In the genomic region with DNA sequence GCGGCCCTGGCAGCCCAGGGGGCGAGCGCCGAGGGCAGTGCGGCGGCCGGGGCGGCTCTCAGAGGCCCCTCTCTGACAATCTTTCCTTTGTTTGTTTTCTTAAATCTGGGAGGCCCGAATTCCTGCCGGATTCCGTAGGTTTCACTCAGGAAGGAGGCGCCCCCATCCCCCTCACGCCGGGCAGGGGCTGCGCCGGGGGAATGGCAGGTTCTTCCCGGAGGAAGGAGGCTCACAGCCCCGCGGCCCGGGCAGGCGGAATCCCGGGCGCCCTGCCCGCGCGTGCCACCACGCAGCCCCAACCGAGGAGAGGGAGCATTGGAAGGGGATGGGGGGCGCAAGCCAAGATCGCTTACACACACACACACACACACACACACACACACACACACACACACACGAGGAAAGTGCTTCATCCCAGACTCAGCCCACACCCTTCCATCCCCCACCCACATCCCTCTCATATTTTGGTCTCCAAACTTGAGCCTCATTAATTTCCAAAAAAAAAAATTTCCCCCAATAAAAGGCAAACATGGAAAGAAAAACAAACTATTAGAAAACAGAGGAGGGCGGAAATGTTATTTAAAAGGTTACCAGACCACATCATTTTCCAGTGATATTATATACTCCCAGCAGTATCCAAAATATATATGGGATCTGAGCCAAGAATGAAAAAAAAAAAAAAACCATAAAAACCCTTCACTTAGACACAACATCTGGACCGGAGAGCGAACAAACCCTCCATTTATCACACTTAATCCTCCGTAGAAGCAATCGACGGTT, we compare ENCODE assay signal across 9 mouse cellular contexts. TPM values are rescaled to one million over a fixed set of nuclear protein-coding genes. Genes with fewer than 3 reads are reported as not detected.
DNase-seq lines count a peak whose midpoint lies in the region; ATAC-seq and TF ChIP-seq lines count a peak whose summit lies in the region.
"Had no signal": no experiment of that assay in that cellular context is flagged by ENCODE, and none has a peak within 500 bp of the region (broad histone marks: within the 10 kb centered on the region; RNA-seq: fewer than 3 reads in every experiment).

No protein-coding gene starts in this region.

- H3K27ac ChIP-seq in layer of hippocampus, adult 2 months: no peak overlapping the region
- peak overlapping the region; percentile 91 for H3K27ac ChIP-seq in embryonic facial prominence, embryonic 13.5 days
- peak overlapping the region; percentile 91 for H3K27ac ChIP-seq in heart, embryonic 16.5 days (ENCODE audit: low read length)
- peak overlapping the region; percentile 92 for H3K27ac ChIP-seq in limb, embryonic 14.5 days (replicated peaks; ENCODE audit: low read depth, low read length)
- no peak overlapping the region for H3K27ac ChIP-seq in olfactory bulb, adult 2 months (ENCODE audit: insufficient read depth, low read depth, low read length)

- no peaks in the 10 kb centered on the region for H3K36me3 ChIP-seq in embryonic facial prominence, embryonic 13.5 days
- no peaks in the 10 kb centered on the region for H3K36me3 ChIP-seq in heart, embryonic 16.5 days (ENCODE audit: control insufficient read depth, insufficient read depth)
- no peaks in the 10 kb centered on the region for H3K36me3 ChIP-seq in limb, embryonic 14.5 days (ENCODE audit: control insufficient read depth, insufficient read depth, low read length)
- H3K36me3 ChIP-seq: G1E had no signal

- peak overlapping the region; percentile 68 for H3K4me2 ChIP-seq in embryonic facial prominence, embryonic 13.5 days
- peak overlapping the region; percentile 86 for H3K4me2 ChIP-seq in heart, embryonic 16.5 days (ENCODE audit: low read depth, low read length)
- H3K4me2 ChIP-seq in limb, embryonic 14.5 days (replicated peaks; ENCODE audit: low read depth, low read length, severe bottlenecking): peak overlapping the region; percentile 72

- TF ChIP-seq POLR2A in limb, embryonic 14.5 days (IDR thresholded peaks at IDR 0.05; ENCODE audit: borderline replicate concordance, extremely low read depth, insufficient read depth, insufficient read length): no peak
- no peak for TF ChIP-seq POLR2A in olfactory bulb, adult 2 months (IDR thresholded peaks at IDR 0.05; ENCODE audit: insufficient read depth, low read depth, low read length)

- peak; percentile 57 for ATAC-seq in embryonic facial prominence, embryonic 13.5 days (ENCODE audit: insufficient number of reproducible peaks, insufficient read depth, low FRiP score, low TSS enrichment, low read depth)
- ATAC-seq in heart, embryonic 16.5 days (replicated peaks; ENCODE audit: extremely low read depth, insufficient read depth, low FRiP score): peak; percentile 16; the same call in 1 of the 2 replicates
- ATAC-seq in limb, embryonic 14.5 days (ENCODE audit: low FRiP score, low read depth): peak; percentile 61

- H3K9ac ChIP-seq in embryonic facial prominence, embryonic 13.5 days: peak overlapping the region; percentile 61
- H3K9ac ChIP-seq in heart, embryonic 16.5 days (ENCODE audit: low read length): peak overlapping the region; percentile 71
- peak overlapping the region; percentile 42 for H3K9ac ChIP-seq in limb, embryonic 14.5 days (ENCODE audit: low read depth, low read length, severe bottlenecking)

- peaks cover 24% of the 10 kb centered on the region for H3K27me3 ChIP-seq in embryonic facial prominence, embryonic 13.5 days
- H3K27me3 ChIP-seq in heart, embryonic 16.5 days (ENCODE audit: control insufficient read depth, insufficient read depth, low read length): no peaks in the 10 kb centered on the region
- no peaks in the 10 kb centered on the region for H3K27me3 ChIP-seq in limb, embryonic 14.5 days (ENCODE audit: control insufficient read depth, insufficient read depth, low read length)

- H3K4me3 ChIP-seq in layer of hippocampus, adult 2 months: peak overlapping the region; percentile 36
- peak overlapping the region; percentile 39 for H3K4me3 ChIP-seq in embryonic facial prominence, embryonic 13.5 days
- peak overlapping the region; percentile 54 for H3K4me3 ChIP-seq in heart, embryonic 16.5 days (ENCODE audit: low read length)
- H3K4me3 ChIP-seq in limb, embryonic 14.5 days (replicated peaks; ENCODE audit: low read length): peak overlapping the region; percentile 31
- H3K4me3 ChIP-seq in olfactory bulb, adult 2 months (ENCODE audit: insufficient read depth, low read depth, low read length): peak overlapping the region; percentile 2; the same call in 1 of the 2 replicates

- no peaks in the 10 kb centered on the region for H3K9me3 ChIP-seq in embryonic facial prominence, embryonic 13.5 days
- H3K9me3 ChIP-seq in heart, embryonic 16.5 days (replicated peaks; ENCODE audit: control insufficient read depth, low read length): no peaks in the 10 kb centered on the region
- H3K9me3 ChIP-seq in limb, embryonic 14.5 days (ENCODE audit: control insufficient read depth, low read length): no peaks in the 10 kb centered on the region

- WGBS in embryonic facial prominence, embryonic 13.5 days: 1% methylated on average over 37 of the region's 37 CpGs
- WGBS in heart, embryonic 16.5 days: 5% methylated on average over 21 of the region's 37 CpGs
- WGBS in limb, embryonic 14.5 days: under 1% methylated on average over 25 of the region's 37 CpGs
- 3% methylated on average over 36 of the region's 37 CpGs for WGBS in olfactory bulb, adult 2 months

- H3K4me1 ChIP-seq in embryonic facial prominence, embryonic 13.5 days: peaks cover 49% of the 10 kb centered on the region
- peaks cover 35% of the 10 kb centered on the region for H3K4me1 ChIP-seq in heart, embryonic 16.5 days (ENCODE audit: control insufficient read depth, insufficient read depth, low read length)
- peaks cover 37% of the 10 kb centered on the region for H3K4me1 ChIP-seq in limb, embryonic 14.5 days (ENCODE audit: control insufficient read depth, insufficient read depth, low read length)
- peaks cover 26% of the 10 kb centered on the region for H3K4me1 ChIP-seq in olfactory bulb, adult 2 months (ENCODE audit: control insufficient read depth, insufficient read depth, low read length)

- TF ChIP-seq CTCF in layer of hippocampus, adult 2 months (conservative IDR thresholded peaks at IDR 0.05): no peak
- no peak for TF ChIP-seq CTCF in olfactory bulb, adult 2 months (IDR thresholded peaks at IDR 0.05; ENCODE audit: insufficient read depth, low read depth, low read length)

- no peak for DNase-seq in layer of hippocampus, adult 2 months (ENCODE audit: low spot score in 2 of 2)
- DNase-seq in layer of hippocampus, adult 11-12 months (ENCODE audit: low spot score): no peak
- DNase-seq in limb, embryonic 14.5 days (ENCODE audit: low spot score): peak; percentile 80
- DNase-seq in layer of hippocampus, adult 8-10 months (ENCODE audit: low spot score in 2 of 2): no peak
- DNase-seq in layer of hippocampus, adult 9-10 months (ENCODE audit: low spot score): no peak

RNA-seq across cellular contexts. Expression of gene Foxp4, which starts 51.0 kb away (rescaled TPM):
- total RNA-seq in layer of hippocampus, adult 2 months (2021): 10 to 100 TPM; 52.1 to 53.3 TPM
- polyA plus RNA-seq in embryonic facial prominence, embryonic 13.5 days (2015; fragmentation: Nextera tagmentation; extraction: Ambion mirVana): 18.9 and 19.8 TPM in 2 replicates
- polyA plus RNA-seq in heart, embryonic 16.5 days (2015; fragmentation: Nextera tagmentation; extraction: Ambion mirVana): 6.5 and 6.6 TPM in 2 replicates
- 104 and 165 TPM in 2 replicates for polyA plus RNA-seq in limb, embryonic 14.5 days (2012; rRNA removed)
- polyA plus RNA-seq in limb, embryonic 14.5 days (2014; fragmentation: Nextera tagmentation; extraction: Ambion mirVana): 38.6 and 46.0 TPM in 2 replicates
- not detected in 2 replicates for polyA plus RNA-seq in olfactory bulb, adult 2 months (2012; ENCODE audit: insufficient read depth, insufficient read length, low replicate concordance, missing spikeins)
- total RNA-seq in layer of hippocampus, adult 8-10 months (2022): 10 to 100 TPM; 44.5 to 52.4 (median 49.1) TPM

Comparison
In these comparisons a context has a peak if more than half of its experiments do, and no peak if none do; other contexts are left out.
1. H3K27ac ChIP-seq: peak in embryonic facial prominence, embryonic 13.5 days (single experiment), heart, embryonic 16.5 days (single experiment) and limb, embryonic 14.5 days (single experiment); none in layer of hippocampus, adult 2 months (single experiment) and olfactory bulb, adult 2 months (single experiment).
2. H3K4me3 ChIP-seq: peak in every context shown above with its lines; median percentile 54 in heart, embryonic 16.5 days; 39 in embryonic facial prominence, embryonic 13.5 days; 36 in layer of hippocampus, adult 2 months; 31 in limb, embryonic 14.5 days; 2 in olfactory bulb, adult 2 months.
3. Peak in every context shown above with its lines, with median percentiles within 50 percentile points of each other: ATAC-seq, H3K4me2 ChIP-seq and H3K9ac ChIP-seq.